Mouse (Mus musculus): ENCODE measurements around the gene Kcnj10.
A peak's percentile ranks its signal among the peaks of the same experiment; 100 is the strongest.

Kcnj10 gene

GRCm38 (mm10) chr1:172312768-172313561, 28.0 kb upstream of the Kcnj10 start:
- no peak for DNase-seq (ENCODE audit: low spot score)

- DNase-seq (ENCODE audit: low spot score), result no peak
Observed at GRCm38 (mm10) chr1:172313613-172314411, 27.2 kb upstream of the Kcnj10 start.

GRCm38 (mm10) chr1:172314911-172315310, 26.1 kb upstream of the Kcnj10 start:
- DNase-seq (ENCODE audit: low spot score), result no peak

- DNase-seq (ENCODE audit: low spot score), result no peak
Observed at GRCm38 (mm10) chr1:172317431-172317830, 23.6 kb upstream of the Kcnj10 start.

- DNase-seq (ENCODE audit: low spot score), result no peak
Observed at GRCm38 (mm10) chr1:172317946-172318345, 23.1 kb upstream of the Kcnj10 start.

- no peak for DNase-seq (ENCODE audit: low spot score)
Observed at GRCm38 (mm10) chr1:172318424-172319035, 22.5 kb upstream of the Kcnj10 start.

GRCm38 (mm10) chr1:172319346-172319745, 21.7 kb upstream of the Kcnj10 start:
- no peak for DNase-seq (ENCODE audit: low spot score)

GRCm38 (mm10) chr1:172319921-172320411, 21.0 kb upstream of the Kcnj10 start:
- no peak for DNase-seq (ENCODE audit: low spot score)

GRCm38 (mm10) chr1:172322725-172323124, 18.3 kb upstream of the Kcnj10 start:
- no peak for DNase-seq (ENCODE audit: low spot score)

- DNase-seq (ENCODE audit: low spot score), result no peak
Observed at GRCm38 (mm10) chr1:172323298-172323697, 17.7 kb upstream of the Kcnj10 start.

GRCm38 (mm10) chr1:172323801-172324359, 17.1 kb upstream of the Kcnj10 start:
- DNase-seq (ENCODE audit: low spot score), result no peak

GRCm38 (mm10) chr1:172324725-172325124, 16.3 kb upstream of the Kcnj10 start:
- peak; percentile 62 for DNase-seq (ENCODE audit: low spot score)

- peak; percentile 67 for DNase-seq (ENCODE audit: low spot score)
Observed at GRCm38 (mm10) chr1:172325680-172326535, 15.1 kb upstream of the Kcnj10 start.

- DNase-seq (ENCODE audit: low spot score), result no peak
Observed at GRCm38 (mm10) chr1:172326684-172327083, 14.3 kb upstream of the Kcnj10 start.

- no peak for DNase-seq (ENCODE audit: low spot score)
Observed at GRCm38 (mm10) chr1:172327206-172328001, 13.6 kb upstream of the Kcnj10 start.

- no peak for DNase-seq (ENCODE audit: low spot score)
Observed at GRCm38 (mm10) chr1:172328041-172328440, 13.0 kb upstream of the Kcnj10 start.

GRCm38 (mm10) chr1:172328461-172328860, 12.5 kb upstream of the Kcnj10 start:
- no peak for DNase-seq (ENCODE audit: low spot score)

GRCm38 (mm10) chr1:172329131-172329530, 11.9 kb upstream of the Kcnj10 start, which contains the start of gene Kcnj9:
TSS of gene Kcnj9 (minus strand) at chr1:172329318.
- DNase-seq (ENCODE audit: low spot score), result no peak

- DNase-seq (ENCODE audit: low spot score), result no peak
Observed at GRCm38 (mm10) chr1:172329616-172330015, 11.4 kb upstream of the Kcnj10 start.

- no peak for DNase-seq (ENCODE audit: low spot score)
Observed at GRCm38 (mm10) chr1:172331422-172331947, 9.5 kb upstream of the Kcnj10 start.

All from T-cell, adult 2 months (primary cell).